Mouse (Mus musculus): Measurements from ENCODE around the gene Phlda1. TPM values are rescaled to one million over a fixed set of nuclear protein-coding genes. Genes with fewer than 3 reads are reported as not detected.

The Phlda1 gene
- total RNA-seq, 2 experiments from 2014 or later: 23.9 to 24.4 TPM

- no peak for DNase-seq (ENCODE audit: low spot score in 2 of 2)
These were observed 17.8 kb downstream of the Phlda1 start for GRCm38 (mm10) chr10:111523894-111524293.

- DNase-seq (ENCODE audit: low spot score in 2 of 2): no peak
These were observed 21.0 kb downstream of the Phlda1 start for GRCm38 (mm10) chr10:111527057-111527456.

GRCm38 (mm10) chr10:111527613-111528012 is 21.5 kb downstream of the Phlda1 start:
- DNase-seq (ENCODE audit: low spot score in 2 of 2): no peak

- DNase-seq (ENCODE audit: low spot score in 2 of 2): no peak
These were observed 22.2 kb downstream of the Phlda1 start for GRCm38 (mm10) chr10:111528283-111528682.

- DNase-seq (ENCODE audit: low spot score in 2 of 2): no peak
These were observed 24.3 kb downstream of the Phlda1 start for GRCm38 (mm10) chr10:111530398-111530797.

- no peak for DNase-seq (ENCODE audit: low spot score in 2 of 2)
These were observed 28.6 kb downstream of the Phlda1 start for GRCm38 (mm10) chr10:111534691-111535090.

GRCm38 (mm10) chr10:111537410-111537809 is 31.3 kb downstream of the Phlda1 start:
- DNase-seq (ENCODE audit: low spot score in 2 of 2): no peak

GRCm38 (mm10) chr10:111539724-111540324 is 33.7 kb downstream of the Phlda1 start:
- peak in 1 of 2 experiments; percentile 52 for DNase-seq (ENCODE audit: low spot score in 2 of 2)

GRCm38 (mm10) chr10:111540678-111541077 is 34.6 kb downstream of the Phlda1 start:
- no peak for DNase-seq (ENCODE audit: low spot score in 2 of 2)

GRCm38 (mm10) chr10:111543106-111543505 is 37.0 kb downstream of the Phlda1 start:
- DNase-seq (ENCODE audit: low spot score in 2 of 2): no peak

GRCm38 (mm10) chr10:111543781-111544260 is 37.7 kb downstream of the Phlda1 start:
- DNase-seq (ENCODE audit: low spot score in 2 of 2): no peak

- no peak for DNase-seq (ENCODE audit: low spot score in 2 of 2)
These were observed 38.2 kb downstream of the Phlda1 start for GRCm38 (mm10) chr10:111544311-111544710.

GRCm38 (mm10) chr10:111545648-111546047 is 39.6 kb downstream of the Phlda1 start:
- no peak for DNase-seq (ENCODE audit: low spot score in 2 of 2)

GRCm38 (mm10) chr10:111547881-111548372 is 41.8 kb downstream of the Phlda1 start:
- DNase-seq (ENCODE audit: low spot score in 2 of 2): no peak

- DNase-seq (ENCODE audit: low spot score in 2 of 2): peak in 1 of 2 experiments; percentile 66
These were observed 44.1 kb downstream of the Phlda1 start for GRCm38 (mm10) chr10:111550075-111550695.

- DNase-seq (ENCODE audit: low spot score in 2 of 2): no peak
These were observed 47.6 kb downstream of the Phlda1 start for GRCm38 (mm10) chr10:111553695-111554094.

- no peak for DNase-seq (ENCODE audit: low spot score in 2 of 2)
These were observed 48.6 kb downstream of the Phlda1 start for GRCm38 (mm10) chr10:111554651-111555050.

GRCm38 (mm10) chr10:111558211-111558610 is 52.1 kb downstream of the Phlda1 start:
- DNase-seq (ENCODE audit: low spot score in 2 of 2): no peak

Data from layer of hippocampus, postnatal 14 days (tissue).